Mouse (Mus musculus): Measurements from ENCODE around the gene AI661453. TPM values are rescaled to one million over a fixed set of nuclear protein-coding genes. Genes with fewer than 3 reads are reported as not detected.

Gene AI661453
- polyA plus RNA-seq, 1 experiment: 0.11 TPM

DNA sequence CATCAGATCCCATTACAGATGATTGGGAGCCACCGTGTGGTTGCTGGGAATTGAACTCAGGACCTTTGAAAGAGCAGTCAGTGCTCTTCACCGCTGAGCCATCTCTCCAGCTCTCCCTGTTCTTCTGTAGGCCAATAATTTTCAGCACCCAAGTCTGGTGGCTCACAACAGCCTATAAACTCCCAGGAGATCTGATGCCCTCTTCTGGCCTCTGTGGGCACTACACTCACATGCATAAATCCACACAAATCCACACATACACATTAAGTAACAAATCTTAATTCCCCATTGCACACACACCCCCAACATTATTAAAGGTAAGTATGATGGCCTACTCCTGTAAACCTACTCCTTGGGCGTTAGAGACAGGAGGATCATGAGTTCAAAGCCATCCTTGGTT is 79.8 kb downstream of the AI661453 start:
- H3K27ac ChIP-seq (ENCODE audit: insufficient read depth, low read length): no peak overlapping the region
- no peak for DNase-seq
- no peak overlapping the region for H3K4me3 ChIP-seq (replicated peaks; ENCODE audit: insufficient read depth, low read depth, low read length)
- no peaks in the 10 kb centered on the region for H3K27me3 ChIP-seq (ENCODE audit: control insufficient read depth, insufficient read depth, low read length)
- WGBS: 93% methylated on average over 3 of the region's 3 CpGs
- H3K4me1 ChIP-seq (ENCODE audit: control insufficient read depth, insufficient read depth, low read length): no peaks in the 10 kb centered on the region
- TF ChIP-seq POLR2A (IDR thresholded peaks at IDR 0.05; ENCODE audit: borderline replicate concordance, insufficient read depth, low read length) (no peak), CTCF (IDR thresholded peaks at IDR 0.05; ENCODE audit: borderline replicate concordance, insufficient read depth, low read depth, low read length) (no peak)

DNA sequence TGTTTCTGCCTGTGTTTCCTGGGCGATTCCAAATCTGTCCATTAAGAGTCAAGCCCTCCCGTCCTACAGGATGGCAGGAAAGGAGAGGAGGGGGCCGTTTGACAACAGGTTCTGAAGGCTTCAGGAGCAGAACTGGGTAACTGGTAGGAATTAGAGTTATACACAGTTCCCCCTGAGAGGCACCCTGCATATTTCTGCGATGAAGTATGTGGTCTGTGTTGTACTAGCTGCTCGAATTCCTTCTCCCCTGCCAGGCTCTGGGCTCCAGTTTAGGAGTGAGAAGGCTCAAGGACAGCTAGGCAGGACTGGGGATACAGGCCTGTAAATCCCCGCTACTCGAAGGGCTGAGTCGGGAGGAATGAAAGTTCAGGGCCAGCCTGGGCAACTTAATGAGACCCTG is 81.8 kb downstream of the AI661453 start:
- H3K4me3 ChIP-seq (replicated peaks; ENCODE audit: insufficient read depth, low read depth, low read length): no peak overlapping the region
- no peaks in the 10 kb centered on the region for H3K27me3 ChIP-seq (ENCODE audit: control insufficient read depth, insufficient read depth, low read length)
- WGBS: 32% methylated on average over 8 of the region's 8 CpGs
- H3K27ac ChIP-seq (ENCODE audit: insufficient read depth, low read length): no peak overlapping the region
- no peaks in the 10 kb centered on the region for H3K4me1 ChIP-seq (ENCODE audit: control insufficient read depth, insufficient read depth, low read length)
- TF ChIP-seq POLR2A (IDR thresholded peaks at IDR 0.05; ENCODE audit: borderline replicate concordance, insufficient read depth, low read length) (no peak), CTCF (IDR thresholded peaks at IDR 0.05; ENCODE audit: borderline replicate concordance, insufficient read depth, low read depth, low read length) (no peak)
- DNase-seq: no peak

Other genes starting within 250 kb of the AI661453 start
- 58.8 and 63.7 TPM in 2 replicates for gene Mrps10, start 67.7 kb upstream of the AI661453 start, polyA plus RNA-seq (2012; rRNA removed)
- gene Guca1b, start 51.2 kb upstream of the AI661453 start, polyA plus RNA-seq (2012; rRNA removed): 1.9 and 2.0 TPM in 2 replicates
- 0.21 and 0.25 TPM in 2 replicates for gene Guca1a, start 36.0 kb upstream of the AI661453 start, polyA plus RNA-seq (2012; rRNA removed)
- gene 1700001C19Rik, start 761 bp downstream of the AI661453 start, polyA plus RNA-seq (2012; rRNA removed): 0.19 and 0.25 TPM in 2 replicates
- 30.7 and 32.0 TPM in 2 replicates for gene Taf8, start 65.7 kb downstream of the AI661453 start, polyA plus RNA-seq (2012; rRNA removed)
- 50.5 and 57.3 TPM in 2 replicates for gene Ccnd3, start 68.4 kb downstream of the AI661453 start, polyA plus RNA-seq (2012; rRNA removed)
- gene Bysl, start 174.9 kb downstream of the AI661453 start, polyA plus RNA-seq (2012; rRNA removed): 13.6 and 14.9 TPM in 2 replicates
- gene Med20, start 175.0 kb downstream of the AI661453 start, polyA plus RNA-seq (2012; rRNA removed): 43.7 and 47.1 TPM in 2 replicates
- 1.7 and 2.1 TPM in 2 replicates for gene Gm20517, start 175.0 kb downstream of the AI661453 start, polyA plus RNA-seq (2012; rRNA removed)
- 11.1 and 11.2 TPM in 2 replicates for gene Usp49, start 194.1 kb downstream of the AI661453 start, polyA plus RNA-seq (2012; rRNA removed)